Mouse (Mus musculus) embryonic facial prominence, embryonic 11.5 days (tissue): Measurements from ENCODE around the gene Igsf9. TPM values are rescaled to one million over a fixed set of nuclear protein-coding genes. Genes with fewer than 3 reads are reported as not detected.

Experiments used
- ATAC-seq: fragments of 200-750 bp; cut with Nextera tagmentation; replicated peaks from 2 replicates; pipeline ENCODE4 v1.8.0; 2017; ENCODE audit warnings: low read depth; ENCODE audit not compliant: insufficient number of reproducible peaks, low FRiP score, low TSS enrichment
- DNase-seq: peaks from one replicate; pipeline ENCODE4 v3.0.0-alpha.2; 2015; ENCODE audit warnings: low spot score
- H3K27ac ChIP-seq: fragments of 300-500 bp; sonication (generic); replicated peaks from 2 replicates; pipeline ENCODE4 v1.5.1; 2014; ENCODE audit warnings: mild to moderate bottlenecking, low read depth, low read length, control low read depth
- H3K27me3 ChIP-seq: fragments of 300-500 bp; sonication (generic); 2 replicates; pipeline ENCODE4 v1.6.1; 2014; ENCODE audit warnings: mild to moderate bottlenecking, low read length, moderate library complexity, mixed read lengths; ENCODE audit not compliant: control insufficient read depth, insufficient read depth
- H3K36me3 ChIP-seq: fragments of 300-500 bp; sonication (generic); replicated peaks from 2 replicates; pipeline ENCODE4 v1.6.1; 2014; ENCODE audit warnings: low read depth, mild to moderate bottlenecking, low read length, moderate library complexity, mixed read lengths; ENCODE audit not compliant: control insufficient read depth, insufficient read depth
- H3K4me1 ChIP-seq: fragments of 300-500 bp; sonication (generic); 2 replicates; pipeline ENCODE4 v1.6.1; 2014; ENCODE audit warnings: low read length, mixed read lengths; ENCODE audit not compliant: control insufficient read depth, insufficient read depth
- H3K4me2 ChIP-seq: fragments of 300-500 bp; sonication (generic); 2 replicates; pipeline ENCODE4 v1.6.1; 2014; ENCODE audit warnings: low read depth, mild to moderate bottlenecking, control low read depth, low read length, moderate library complexity
- H3K4me3 ChIP-seq: fragments of 300-500 bp; sonication (generic); 2 replicates; pipeline ENCODE4 v1.5.1; 2014; ENCODE audit warnings: low read depth, low read length, control low read depth
- H3K9ac ChIP-seq: fragments of 300-500 bp; sonication (generic); replicated peaks from 2 replicates; pipeline ENCODE4 v1.6.1; 2014; ENCODE audit warnings: mild to moderate bottlenecking, control low read depth, low read length
- H3K9me3 ChIP-seq: fragments of 300-500 bp; sonication (generic); replicated peaks from 2 replicates; pipeline ENCODE4 v1.6.1; 2016; ENCODE audit warnings: mild to moderate bottlenecking, low read length, inconsistent platforms, mixed read lengths; ENCODE audit not compliant: control insufficient read depth
- WGBS: fragments of 180-500 bp; shearing (Covaris S2); extraction: QIAGEN DNeasy Blood & Tissue Kit; methylation state at CpG from one replicate; pipeline ENCODE4 v1.1.7; 2014; 5-methylcytosine and 5-hydroxymethylcytosine counted together
- polyA plus RNA-seq: library from polyadenylated mRNA; unstranded; fragments of >200 nt; fragmentation: Nextera tagmentation; extraction: Ambion mirVana; gene quantifications from 2 replicates; pipeline ENCODE4 v1.2.1, GENCODE M21; 2014

The Igsf9 gene
- polyA plus RNA-seq, 1 experiment from 2014 or later = 36.8 TPM

GRCm38 (mm10) chr1:172509235-172509634 lies 27.6 kb downstream of the Igsf9 start:
- no peaks in the 10 kb centered on the region for H3K36me3 ChIP-seq
- H3K9ac ChIP-seq = no peak overlapping the region
- H3K4me3 ChIP-seq = no peak overlapping the region
- H3K4me1 ChIP-seq = no peaks in the 10 kb centered on the region; the same call in none of the 2 replicates
- DNase-seq (no peak), ATAC-seq (no peak)
- no peak overlapping the region for H3K27ac ChIP-seq
- no peak overlapping the region for H3K4me2 ChIP-seq
- WGBS = 74% methylated on average over 5 of the region's 5 CpGs
- H3K27me3 ChIP-seq = no peaks in the 10 kb centered on the region
- no peaks in the 10 kb centered on the region for H3K9me3 ChIP-seq

- Histone ChIP-seq H3K36me3 (no peaks in the 10 kb centered on the region), H3K4me2 (no peak overlapping the region), H3K4me3 (no peak overlapping the region), H3K27ac (no peak overlapping the region), H3K9ac (no peak overlapping the region), H3K4me1 (no peaks in the 10 kb centered on the region; the same call in none of the 2 replicates), H3K9me3 (no peaks in the 10 kb centered on the region), H3K27me3 (no peaks in the 10 kb centered on the region)
- no peak for DNase-seq
- 44% methylated on average over 8 of the region's 8 CpGs for WGBS
- ATAC-seq = no peak
These were observed 28.4 kb downstream of the Igsf9 start for GRCm38 (mm10) chr1:172509983-172510382.

GRCm38 (mm10) chr1:172510421-172510972 lies 28.9 kb downstream of the Igsf9 start:
- no peak overlapping the region for H3K27ac ChIP-seq
- WGBS = 23% methylated on average over 12 of the region's 13 CpGs
- H3K4me3 ChIP-seq = no peak overlapping the region
- H3K27me3 ChIP-seq = no peaks in the 10 kb centered on the region
- H3K4me1 ChIP-seq = no peaks in the 10 kb centered on the region; the same call in none of the 2 replicates
- H3K9ac ChIP-seq = no peak overlapping the region
- peak; percentile 24; the same call in 1 of the 2 replicates for ATAC-seq
- H3K4me2 ChIP-seq = no peak overlapping the region
- no peaks in the 10 kb centered on the region for H3K36me3 ChIP-seq
- DNase-seq = no peak
- H3K9me3 ChIP-seq = no peaks in the 10 kb centered on the region

- 25% methylated on average over 13 of the region's 13 CpGs for WGBS
- H3K4me3 ChIP-seq = no peak overlapping the region
- DNase-seq = peak; percentile 42
These were observed 31.4 kb downstream of the Igsf9 start for GRCm38 (mm10) chr1:172512962-172513361.

GRCm38 (mm10) chr1:172513525-172514212 lies 32.1 kb downstream of the Igsf9 start:
- Histone ChIP-seq H3K9me3 (no peaks in the 10 kb centered on the region), H3K27me3 (no peaks in the 10 kb centered on the region), H3K4me3 (no peak overlapping the region), H3K36me3 (no peaks in the 10 kb centered on the region), H3K4me1 (no peaks in the 10 kb centered on the region; the same call in none of the 2 replicates), H3K4me2 (no peak overlapping the region), H3K27ac (no peak overlapping the region), H3K9ac (no peak overlapping the region)
- 77% methylated on average over 17 of the region's 17 CpGs for WGBS
- no peak for ATAC-seq
- no peak for DNase-seq

More at GRCm38 (mm10) chr1:172512962-172513361, 31.4 kb downstream of the Igsf9 start:
- no peak for ATAC-seq
- Histone ChIP-seq H3K36me3 (no peaks in the 10 kb centered on the region), H3K27me3 (no peaks in the 10 kb centered on the region), H3K9me3 (no peaks in the 10 kb centered on the region), H3K27ac (no peak overlapping the region), H3K9ac (no peak overlapping the region), H3K4me1 (no peaks in the 10 kb centered on the region; the same call in none of the 2 replicates), H3K4me2 (no peak overlapping the region)

- DNase-seq (no peak), ATAC-seq (no peak)
- Histone ChIP-seq H3K4me3 (no peak overlapping the region), H3K4me1 (no peaks in the 10 kb centered on the region; the same call in none of the 2 replicates), H3K4me2 (no peak overlapping the region), H3K36me3 (no peaks in the 10 kb centered on the region), H3K9ac (no peak overlapping the region), H3K27me3 (no peaks in the 10 kb centered on the region), H3K27ac (no peak overlapping the region), H3K9me3 (no peaks in the 10 kb centered on the region)
- 80% methylated on average over 4 of the region's 4 CpGs for WGBS
These were observed 32.6 kb downstream of the Igsf9 start for GRCm38 (mm10) chr1:172514213-172514529.

GRCm38 (mm10) chr1:172514551-172515268 lies 33.1 kb downstream of the Igsf9 start:
- WGBS = 79% methylated on average over 7 of the region's 7 CpGs
- Histone ChIP-seq H3K4me1 (no peaks in the 10 kb centered on the region; the same call in none of the 2 replicates), H3K9ac (no peak overlapping the region), H3K27me3 (no peaks in the 10 kb centered on the region), H3K27ac (no peak overlapping the region), H3K4me3 (no peak overlapping the region), H3K36me3 (no peaks in the 10 kb centered on the region), H3K4me2 (no peak overlapping the region), H3K9me3 (no peaks in the 10 kb centered on the region)
- no peak for ATAC-seq
- DNase-seq = no peak

GRCm38 (mm10) chr1:172515396-172515795 lies 33.8 kb downstream of the Igsf9 start:
- H3K36me3 ChIP-seq = no peaks in the 10 kb centered on the region
- ATAC-seq (no peak), DNase-seq (no peak)
- H3K9me3 ChIP-seq = no peaks in the 10 kb centered on the region
- no peaks in the 10 kb centered on the region; the same call in none of the 2 replicates for H3K4me1 ChIP-seq
- H3K27me3 ChIP-seq = no peaks in the 10 kb centered on the region
- no peak overlapping the region for H3K4me2 ChIP-seq
- H3K4me3 ChIP-seq = no peak overlapping the region
- WGBS = 53% methylated on average over 1 of the region's 1 CpGs
- H3K9ac ChIP-seq = no peak overlapping the region
- H3K27ac ChIP-seq = no peak overlapping the region
